Mouse (Mus musculus): Measurements from ENCODE around the gene Chst5. TPM values are rescaled to one million over a fixed set of nuclear protein-coding genes. Genes with fewer than 3 reads are reported as not detected.
"Not testable (repeated sequence)": the region's sequence is repeated elsewhere in the genome, so short reads cannot be mapped to it uniquely, and the experiment has no call there.

Chst5 gene
- total RNA-seq, 2 experiments from 2014 or later = 1.6 to 1.7 TPM

DNA sequence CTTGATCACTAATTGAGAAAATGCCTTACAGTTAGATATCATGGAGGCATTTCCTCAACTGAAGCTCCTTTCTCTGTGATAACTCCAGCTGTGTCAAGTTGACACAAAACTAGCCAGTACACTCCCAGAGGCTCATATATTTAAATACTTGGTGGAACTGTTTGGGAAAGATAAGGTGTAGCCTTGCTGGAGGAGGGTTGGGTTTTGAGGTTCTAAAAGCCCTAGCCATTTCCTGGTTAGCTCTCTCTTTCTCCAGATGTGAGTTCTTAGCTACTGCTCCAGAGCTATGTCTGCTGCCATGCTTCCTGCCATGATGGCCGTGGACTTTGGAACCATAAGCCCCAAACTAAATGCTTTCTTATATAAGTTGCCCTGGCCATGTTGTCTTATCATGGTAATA is 22.8 kb downstream of the Chst5 start:
- DNase-seq = no peak
- intact Hi-C loops (cut with DNase I; ENCODE audit: low total_unique reads) = loop anchor here (5.0 kb wide), 1 partner anchor 40 kb away; no protein-coding TSS in a partner anchor

DNA sequence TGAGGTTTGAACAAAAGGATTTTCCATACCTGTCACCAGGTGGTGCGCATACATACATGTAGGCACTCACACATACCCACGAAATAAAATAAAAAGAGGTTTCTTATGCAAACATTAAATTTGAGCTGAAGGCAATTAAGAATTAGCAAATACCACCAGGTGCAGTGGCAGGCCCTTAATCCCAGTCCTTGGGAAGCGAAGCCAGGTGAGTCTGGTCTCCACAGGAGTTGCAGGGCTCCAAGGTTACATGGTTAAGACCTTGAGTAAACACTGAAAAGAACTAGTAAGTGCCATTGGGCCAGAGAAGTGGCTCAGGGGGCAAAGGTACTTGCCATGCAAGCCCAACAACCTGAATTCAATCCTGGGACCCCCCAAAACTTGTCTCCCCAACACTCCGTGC is 26.6 kb downstream of the Chst5 start:
- DNase-seq = no peak
- intact Hi-C loops (cut with DNase I; ENCODE audit: low total_unique reads) = no loop called here

DNA sequence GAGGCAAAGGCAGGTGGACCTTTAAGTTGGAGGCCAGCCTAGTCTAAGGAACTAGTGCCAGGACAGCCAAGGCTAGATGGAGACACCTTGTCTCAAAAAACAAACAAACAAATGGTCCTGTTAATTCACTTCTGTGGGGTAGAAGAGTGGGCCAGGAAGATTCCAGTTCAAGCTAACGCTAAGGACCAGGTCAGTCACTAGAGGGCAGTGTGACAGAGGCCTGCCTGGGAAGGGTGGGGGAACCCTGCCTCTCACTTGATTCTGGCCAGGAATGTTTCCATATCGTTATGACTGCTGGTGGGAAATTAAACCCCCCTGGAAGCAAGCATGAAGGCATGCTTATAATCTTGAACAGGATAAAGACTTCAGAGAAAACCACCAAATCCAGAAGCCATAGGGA is 28.7 kb downstream of the Chst5 start:
- DNase-seq = peak; percentile 39
- intact Hi-C loops (cut with DNase I; ENCODE audit: low total_unique reads) = no loop called here

DNA sequence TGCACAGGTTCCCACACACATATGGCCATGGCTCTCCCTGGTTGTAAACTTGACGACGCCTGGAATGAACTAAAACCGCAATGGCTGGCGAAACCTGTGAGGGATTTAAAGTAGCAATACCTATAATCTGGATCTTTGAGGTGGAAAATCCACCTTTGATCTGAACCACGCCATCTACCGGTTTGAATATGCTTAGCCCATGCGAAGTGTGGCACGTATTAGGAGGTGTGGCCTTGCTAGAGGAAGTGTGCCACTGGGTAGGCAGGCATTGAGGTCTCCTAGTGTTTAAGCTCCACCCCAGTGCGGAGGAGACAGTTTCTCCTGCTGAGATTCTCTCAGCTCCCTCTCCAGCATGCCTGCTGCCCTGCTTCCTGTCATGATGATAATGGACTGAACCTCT is 32.5 kb downstream of the Chst5 start:
- intact Hi-C loops (cut with DNase I; ENCODE audit: low total_unique reads) = loop anchor here (10.0 kb wide), 1 partner anchor 107 kb away; no protein-coding TSS in a partner anchor
- no peak for DNase-seq

DNA sequence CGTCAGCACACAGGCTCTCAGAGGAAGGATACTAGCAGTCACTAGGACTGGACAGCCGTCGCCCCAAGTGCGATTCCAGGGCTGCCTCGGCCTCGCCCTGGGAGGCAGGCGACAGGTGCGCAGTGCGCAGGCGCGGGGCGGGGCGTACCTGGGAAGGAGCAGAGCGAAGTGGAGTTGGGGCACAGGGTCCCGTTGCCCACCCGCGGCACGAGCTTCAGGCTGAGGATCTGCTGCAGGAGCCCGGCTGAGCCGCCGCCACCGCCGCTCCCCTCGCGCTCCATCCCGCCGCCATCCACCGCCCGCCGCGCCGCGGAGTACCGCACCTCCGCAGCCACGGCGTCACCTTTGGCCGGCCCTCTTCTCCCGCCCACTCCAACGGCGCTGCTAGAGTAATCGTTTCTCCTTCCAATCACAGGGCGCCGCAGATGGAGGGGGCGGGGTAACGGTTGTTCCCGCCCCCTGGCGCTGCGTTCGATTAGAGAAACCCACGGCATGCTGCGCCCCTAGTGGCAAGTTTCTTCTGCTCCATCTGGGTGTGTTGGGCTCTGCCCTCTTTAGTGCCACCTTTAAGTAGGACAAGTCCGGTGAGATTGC is 33.8 kb downstream of the Chst5 start, which contains the start of gene Tmem170:
Tmem170 (minus strand) TSS at position 396 of the 594 bp plus-strand sequence.
- peak; percentile 96 for DNase-seq
- intact Hi-C loops (cut with DNase I; ENCODE audit: low total_unique reads) = loop anchor here (10.0 kb wide), 1 partner anchor 108 kb away; no protein-coding TSS in a partner anchor

DNA sequence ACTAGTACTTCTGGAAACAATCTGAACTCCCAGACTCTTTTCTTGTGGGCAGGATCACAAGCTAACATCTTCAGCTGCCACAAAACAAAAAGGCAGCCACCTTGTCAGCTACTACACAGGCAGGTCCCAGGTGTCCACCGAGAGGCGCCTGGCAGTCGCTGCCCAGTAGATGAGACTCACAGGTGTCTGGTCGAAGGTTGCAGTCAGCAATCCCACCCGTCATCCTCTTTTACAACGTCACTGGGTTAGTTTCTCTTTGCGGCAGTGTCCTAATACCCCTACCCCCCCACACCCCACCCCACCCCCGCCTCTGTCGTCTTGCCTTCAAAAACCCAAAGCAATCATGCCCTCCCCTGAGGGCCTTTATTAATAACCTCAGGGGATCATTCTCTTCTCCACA is 34.5 kb downstream of the Chst5 start:
- no peak for DNase-seq
- intact Hi-C loops (cut with DNase I; ENCODE audit: low total_unique reads) = loop anchor here (10.0 kb wide), 1 partner anchor 109 kb away; no protein-coding TSS in a partner anchor

DNA sequence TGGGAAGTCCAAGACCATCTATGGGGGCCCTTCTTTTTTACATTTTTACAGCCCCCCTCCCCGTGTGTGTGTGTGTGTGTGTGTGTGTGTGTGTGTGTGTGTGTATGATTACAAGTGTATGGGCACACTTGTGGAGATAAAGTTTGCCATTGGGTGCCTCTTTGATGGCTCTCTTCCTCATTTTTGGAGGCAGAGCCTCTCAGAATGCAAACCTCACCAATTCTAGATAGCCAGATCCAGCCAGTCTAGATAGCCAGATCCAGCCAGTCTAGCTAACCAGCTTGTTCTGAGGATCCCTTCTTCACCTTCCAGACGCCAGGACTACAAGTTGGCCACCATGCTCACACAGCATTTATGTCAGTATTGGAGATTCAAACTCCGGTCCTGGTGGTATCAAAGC is 39.0 kb downstream of the Chst5 start:
- DNase-seq = no peak
- intact Hi-C loops (cut with DNase I; ENCODE audit: low total_unique reads) = loop anchor here (10.0 kb wide), 1 partner anchor 114 kb away; no protein-coding TSS in a partner anchor

DNA sequence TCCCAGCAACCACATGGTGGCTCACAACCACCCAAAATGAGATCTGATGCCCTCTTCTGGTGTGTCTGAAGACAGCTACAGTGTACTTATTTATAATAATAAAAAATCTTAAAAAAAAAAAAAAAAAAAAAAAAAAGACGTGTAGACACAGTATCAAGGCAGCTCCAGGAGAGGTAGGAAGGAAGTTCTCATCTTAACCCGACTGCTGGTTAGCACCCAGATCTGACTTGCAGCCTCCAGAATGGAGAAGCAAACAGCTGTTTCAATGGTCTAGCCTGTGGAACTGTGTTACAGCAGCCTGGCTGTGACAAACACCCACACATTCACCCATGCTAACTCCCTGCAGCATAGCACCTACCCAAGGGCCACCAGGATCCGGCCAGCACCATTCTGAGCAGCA is 39.9 kb downstream of the Chst5 start:
- DNase-seq = no peak
- intact Hi-C loops (cut with DNase I; ENCODE audit: low total_unique reads) = loop anchor here (10.0 kb wide), 1 partner anchor 114 kb away; no protein-coding TSS in a partner anchor

DNA sequence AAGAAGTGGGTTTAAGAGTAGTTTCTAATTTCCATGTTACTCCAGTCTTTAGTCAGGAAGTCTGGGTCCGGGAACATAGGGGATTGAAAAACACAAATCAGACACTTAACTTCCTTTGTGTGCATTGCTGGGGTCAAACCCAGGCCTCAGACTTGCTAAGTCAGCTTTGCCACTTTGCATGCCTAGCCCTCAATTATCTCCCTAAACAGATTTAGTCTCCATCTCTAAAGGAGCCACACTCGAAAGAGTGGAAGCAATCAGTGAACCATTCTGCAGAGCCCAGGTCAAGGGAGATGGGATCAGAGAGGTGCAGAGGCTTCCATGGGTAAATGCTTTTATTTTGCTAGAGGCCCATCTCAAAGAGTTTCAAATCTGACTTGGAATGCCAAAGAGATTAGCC is 41.6 kb downstream of the Chst5 start:
- no peak for DNase-seq
- intact Hi-C loops (cut with DNase I; ENCODE audit: low total_unique reads) = no loop called here

DNA sequence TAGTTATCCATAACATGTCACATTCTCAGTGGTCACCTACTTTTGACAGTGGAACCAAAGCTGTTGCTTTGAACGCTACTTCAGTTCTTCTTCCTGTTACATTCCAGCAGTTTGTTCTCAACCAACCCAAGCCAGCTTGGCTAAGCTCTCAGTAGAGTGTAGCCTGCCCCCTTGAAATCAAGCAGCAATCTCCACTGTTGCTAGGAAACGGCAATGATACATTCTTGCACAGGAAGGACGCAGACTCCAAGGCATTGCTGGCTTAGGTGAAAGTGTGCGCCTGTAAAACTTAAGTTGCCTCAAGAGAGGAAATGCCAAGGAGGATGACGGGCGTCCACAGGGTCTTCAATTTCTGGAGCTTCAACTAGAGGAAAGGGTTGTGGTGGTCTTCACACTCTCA is 44.4 kb downstream of the Chst5 start:
- intact Hi-C loops (cut with DNase I; ENCODE audit: low total_unique reads) = no loop called here
- DNase-seq = no peak

DNA sequence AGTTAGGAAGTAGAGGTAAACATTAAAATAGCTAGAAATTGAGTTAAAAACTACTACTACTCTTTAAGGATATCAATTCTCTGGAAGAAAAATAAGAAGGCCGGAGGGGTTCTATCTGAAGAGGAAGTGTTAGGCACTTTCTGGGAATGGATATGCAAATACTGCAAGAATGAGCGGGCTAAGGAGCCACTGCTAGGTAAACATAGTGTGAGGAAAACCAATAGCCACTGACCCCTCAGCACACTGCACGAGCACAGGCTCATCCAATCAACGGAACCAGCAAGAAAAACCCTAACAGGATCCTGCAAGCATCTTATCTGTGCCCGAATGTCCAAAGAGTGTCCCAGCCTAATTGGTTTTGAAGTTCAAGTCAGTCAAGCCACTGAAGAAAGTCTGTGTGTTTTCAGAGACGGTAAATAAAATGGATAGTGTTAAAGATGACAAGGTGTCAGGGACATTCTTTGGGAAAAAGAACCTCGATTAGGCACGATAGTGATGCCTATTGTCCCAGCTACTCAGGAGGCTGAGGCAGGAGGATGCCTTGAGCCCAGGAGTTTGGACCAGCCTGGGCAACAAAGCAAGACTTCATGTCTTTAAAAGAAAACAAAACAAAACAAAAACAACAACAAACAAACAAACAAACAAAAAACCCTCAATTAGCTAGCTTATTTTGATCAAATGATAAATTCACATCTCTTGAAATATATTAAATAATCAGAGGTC is 45.0 kb downstream of the Chst5 start:
- intact Hi-C loops (cut with DNase I; ENCODE audit: low total_unique reads) = no loop called here
- no peak for DNase-seq

DNA sequence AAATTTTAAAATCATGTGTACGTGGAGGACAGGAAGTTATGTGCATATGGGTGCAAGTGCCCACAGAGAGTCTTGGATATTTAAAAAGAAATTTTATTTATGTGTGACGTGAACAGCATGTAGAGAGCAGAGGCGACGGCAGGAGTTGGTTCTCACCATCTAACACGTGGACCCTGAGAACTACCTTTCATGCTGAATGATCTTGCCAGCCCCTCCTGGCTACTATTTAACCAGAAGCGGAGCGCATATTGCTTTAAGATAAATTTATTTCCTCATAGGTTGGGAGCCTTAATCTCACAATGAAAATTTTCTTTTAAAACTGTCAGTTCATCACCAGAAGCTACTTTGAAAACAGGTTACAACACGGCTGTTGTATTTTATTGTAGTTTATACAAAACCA is 45.6 kb downstream of the Chst5 start:
- intact Hi-C loops (cut with DNase I; ENCODE audit: low total_unique reads) = no loop called here
- no peak for DNase-seq

DNA sequence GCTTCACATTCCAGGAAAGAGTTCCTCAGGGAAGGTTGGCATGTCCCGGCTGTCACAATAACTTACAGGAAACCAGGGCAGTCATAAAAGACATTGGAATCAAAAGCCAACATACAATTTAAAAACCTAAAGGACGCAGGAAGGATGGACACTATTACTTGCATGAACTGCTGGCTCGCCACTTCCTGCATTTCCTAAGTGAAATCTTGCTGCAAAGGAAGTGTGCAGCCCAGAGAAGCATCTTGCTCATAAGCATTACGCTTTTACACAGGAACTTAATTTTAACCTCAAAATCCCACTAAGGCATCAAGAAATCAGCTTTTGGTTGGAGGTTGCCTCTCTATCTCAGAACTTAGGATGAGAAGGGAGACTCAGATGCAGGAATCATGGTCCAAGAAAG is 47.0 kb downstream of the Chst5 start:
- intact Hi-C loops (cut with DNase I; ENCODE audit: low total_unique reads) = no loop called here
- DNase-seq = no peak

DNA sequence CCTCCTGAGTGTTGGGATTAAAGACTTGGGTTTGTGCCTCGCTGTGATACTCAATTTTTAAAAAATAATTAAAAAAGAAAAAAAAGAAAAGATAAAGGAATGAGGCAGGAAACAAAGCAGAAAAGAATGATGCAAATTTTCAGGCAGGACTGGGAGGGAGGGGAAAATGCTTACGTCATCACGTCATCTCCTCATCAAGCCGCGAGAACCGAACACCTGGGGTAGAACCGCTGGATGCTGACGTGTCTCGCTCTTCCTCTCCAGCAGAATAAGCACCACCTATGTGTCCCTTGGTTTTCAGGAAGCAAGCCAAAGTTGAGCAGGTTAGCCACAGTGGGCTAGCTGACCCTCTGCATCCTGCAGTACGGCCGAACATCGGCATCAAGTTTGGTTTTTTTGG is 54.3 kb downstream of the Chst5 start:
- no peak for DNase-seq
- intact Hi-C loops (cut with DNase I; ENCODE audit: low total_unique reads) = no loop called here

DNA sequence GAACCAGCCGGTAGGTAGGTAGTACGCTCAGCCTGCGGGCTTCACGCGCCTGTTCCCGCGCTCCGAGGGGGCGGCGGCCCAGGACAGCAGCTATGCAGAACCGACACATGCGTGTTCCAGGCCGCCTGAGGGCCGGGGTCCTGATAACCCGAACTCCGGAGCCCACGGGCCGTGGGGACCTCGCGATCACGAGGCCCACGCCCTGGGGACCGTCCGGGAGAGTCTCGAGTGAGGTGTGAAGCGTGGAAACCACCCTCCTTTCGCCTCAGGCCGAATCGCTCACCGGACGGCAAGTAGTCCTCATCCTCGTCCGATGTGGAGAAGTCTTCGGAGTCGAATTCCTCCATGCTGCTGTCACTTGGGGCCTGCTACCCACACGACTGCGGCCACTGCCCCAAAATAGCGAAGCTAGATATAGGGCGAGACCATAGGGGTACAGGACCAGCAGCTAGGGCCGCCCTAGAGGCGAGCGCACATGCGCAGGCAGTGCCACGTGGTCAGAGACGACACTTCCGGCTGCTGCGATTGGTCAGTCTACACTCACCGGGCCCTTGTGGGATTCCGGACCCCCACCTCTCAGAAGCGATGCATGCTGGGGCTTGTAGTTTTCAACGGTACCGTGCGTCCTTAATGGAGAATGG is 56.3 kb downstream of the Chst5 start, which contains the start of gene Cfdp1:
Cfdp1 (minus strand) TSS at position 431 of the 641 bp plus-strand sequence.
- intact Hi-C loops (cut with DNase I; ENCODE audit: low total_unique reads) = no loop called here
- peak; percentile 96 for DNase-seq

DNA sequence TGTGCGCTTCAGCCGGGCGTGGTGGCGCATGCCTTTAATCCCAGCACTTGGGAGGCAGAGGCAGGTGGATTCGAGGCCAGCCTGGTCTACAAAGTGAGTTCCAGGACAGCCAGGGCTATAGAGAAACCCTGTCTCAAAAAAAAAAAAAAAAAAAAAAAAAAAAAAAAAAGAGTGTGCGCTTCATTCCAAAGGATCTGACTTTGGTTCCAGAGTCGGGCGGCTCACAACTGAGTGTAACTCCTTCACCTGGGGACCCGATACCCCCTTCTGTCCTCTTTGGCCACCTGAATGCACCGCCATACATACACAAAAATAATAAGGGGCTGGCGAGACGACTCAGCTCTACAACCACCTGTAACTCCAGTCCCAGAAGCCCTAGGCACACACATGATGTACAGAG is 57.0 kb downstream of the Chst5 start:
- intact Hi-C loops (cut with DNase I; ENCODE audit: low total_unique reads); DNase-seq: not testable (repeated sequence)

DNA sequence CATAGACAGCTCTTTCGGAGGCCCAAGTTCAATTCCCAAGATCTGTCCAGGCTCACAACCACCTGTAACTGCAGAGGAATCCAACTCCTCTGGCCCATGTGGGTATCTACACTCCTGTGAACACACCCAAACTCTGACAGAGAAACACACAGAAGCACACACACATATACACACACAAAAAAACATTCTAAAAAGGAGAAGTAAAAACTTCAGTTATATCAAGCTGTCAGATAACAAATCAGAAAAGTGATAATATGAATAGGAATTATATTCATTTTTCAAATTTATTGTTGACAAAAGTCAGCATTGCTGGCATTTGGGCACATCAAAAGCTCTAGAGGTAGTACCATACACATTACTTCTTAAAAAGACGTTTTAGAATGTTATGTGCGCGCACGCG is 63.5 kb downstream of the Chst5 start:
- DNase-seq = no peak

More for the DNA sequence above, 63.5 kb downstream of the Chst5 start:
- intact Hi-C loops (cut with DNase I; ENCODE audit: low total_unique reads) = no loop called here

All from gastrocnemius, postnatal 14 days (tissue).